Mouse (Mus musculus) lung, postnatal 0 days (tissue): Measurements from ENCODE around the gene Atp12a. TPM values are rescaled to one million over a fixed set of nuclear protein-coding genes. Genes with fewer than 3 reads are reported as not detected.

Experiments used
- ATAC-seq: fragments of 200-750 bp; cut with Nextera tagmentation; 2 replicates; pipeline ENCODE4 v1.8.0; 2017; ENCODE audit warnings: moderate library complexity
- DNase-seq: peaks from one replicate; pipeline ENCODE4 v3.0.0-alpha.2; 2016; ENCODE audit warnings: low spot score
- H3K27ac ChIP-seq: fragments of 300-500 bp; sonication (generic); 2 replicates; pipeline ENCODE4 v1.5.1; 2014; ENCODE audit warnings: antibody characterized with exemption, mild to moderate bottlenecking, low read length, mixed read lengths
- H3K27me3 ChIP-seq: fragments of 300-500 bp; sonication (generic); replicated peaks from 2 replicates; pipeline ENCODE4 v1.6.1; 2014; ENCODE audit warnings: low read length, mixed read lengths; ENCODE audit not compliant: insufficient read depth
- H3K36me3 ChIP-seq: fragments of 300-500 bp; sonication (generic); 2 replicates; pipeline ENCODE4 v1.6.1; 2014; ENCODE audit warnings: low read length, mixed read lengths; ENCODE audit not compliant: insufficient read depth
- H3K4me1 ChIP-seq: fragments of 300-500 bp; sonication (generic); 2 replicates; pipeline ENCODE4 v1.6.1; 2014; ENCODE audit warnings: antibody characterized with exemption, low read depth, low read length, mixed read lengths; ENCODE audit not compliant: insufficient read depth
- H3K4me2 ChIP-seq: fragments of 300-500 bp; sonication (generic); replicated peaks from 2 replicates; pipeline ENCODE4 v1.6.1; 2014; ENCODE audit warnings: low read depth, mild to moderate bottlenecking, low read length, moderate library complexity, mixed read lengths
- H3K4me3 ChIP-seq: fragments of 300-500 bp; sonication (generic); 2 replicates; pipeline ENCODE4 v1.5.1; 2014; ENCODE audit warnings: low read depth, low read length
- H3K9ac ChIP-seq: fragments of 300-500 bp; sonication (generic); replicated peaks from 2 replicates; pipeline ENCODE4 v1.6.1; 2014; ENCODE audit warnings: low read depth, mild to moderate bottlenecking
- H3K9me3 ChIP-seq: fragments of 300-500 bp; sonication (generic); 2 replicates; pipeline ENCODE4 v1.6.1; 2016; ENCODE audit warnings: low read length, mixed read lengths
- CTCF ChIP-seq: IDR thresholded peaks from 2 replicates; pipeline ENCODE4 v1.5.1; 2016; ENCODE audit warnings: antibody characterized with exemption, mild to moderate bottlenecking
- EP300 ChIP-seq: IDR thresholded peaks from 2 replicates; pipeline ENCODE4 v1.6.1; 2016; ENCODE audit warnings: antibody characterized with exemption, mild to moderate bottlenecking, control low read depth
- WGBS: fragments of 180-500 bp; shearing (Covaris S2); extraction: QIAGEN DNeasy Blood & Tissue Kit; methylation state at CpG from one replicate; pipeline ENCODE4 v1.1.7; 2014; 5-methylcytosine and 5-hydroxymethylcytosine counted together
- polyA plus RNA-seq: library from polyadenylated mRNA; unstranded; fragments of >200 nt; fragmentation: Nextera tagmentation; extraction: Ambion mirVana; gene quantifications from 2 replicates; pipeline ENCODE4 v1.2.1, GENCODE M21; 2015

The Atp12a gene
- polyA plus RNA-seq, 1 experiment from 2014 or later, result 1.7 TPM

DNA sequence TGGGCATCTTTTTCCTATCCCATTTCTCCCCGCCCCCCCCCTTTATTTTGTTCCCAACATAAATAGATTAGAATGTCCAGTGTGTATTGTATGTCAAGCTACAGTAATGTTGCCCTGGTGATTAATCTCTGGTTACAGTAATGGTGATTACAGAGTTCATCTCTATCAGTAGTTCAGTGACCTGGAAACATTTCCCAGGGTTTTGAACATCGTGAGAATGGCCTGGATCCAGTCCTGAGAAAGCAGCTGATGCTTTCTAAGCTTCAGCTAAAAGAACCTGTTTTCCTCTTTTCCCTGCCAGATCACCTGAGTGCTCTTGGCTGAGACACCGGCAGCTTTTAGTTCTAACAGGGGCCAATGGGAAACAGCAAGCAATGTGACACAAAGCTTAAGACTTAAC is 25.4 kb downstream of the Atp12a start:
- no peak overlapping the region for H3K27ac ChIP-seq
- no peak for DNase-seq
- ATAC-seq, result no peak
- no peak overlapping the region for H3K4me2 ChIP-seq
- no peak overlapping the region for H3K4me3 ChIP-seq
- no peaks in the 10 kb centered on the region for H3K9me3 ChIP-seq
- H3K27me3 ChIP-seq, result no peaks in the 10 kb centered on the region
- H3K36me3 ChIP-seq, result no peaks in the 10 kb centered on the region
- H3K9ac ChIP-seq, result no peak overlapping the region
- H3K4me1 ChIP-seq, result no peaks in the 10 kb centered on the region
- 55% methylated on average over 3 of the region's 3 CpGs for WGBS
- TF ChIP-seq CTCF, result no peak
- TF ChIP-seq EP300, result no peak

DNA sequence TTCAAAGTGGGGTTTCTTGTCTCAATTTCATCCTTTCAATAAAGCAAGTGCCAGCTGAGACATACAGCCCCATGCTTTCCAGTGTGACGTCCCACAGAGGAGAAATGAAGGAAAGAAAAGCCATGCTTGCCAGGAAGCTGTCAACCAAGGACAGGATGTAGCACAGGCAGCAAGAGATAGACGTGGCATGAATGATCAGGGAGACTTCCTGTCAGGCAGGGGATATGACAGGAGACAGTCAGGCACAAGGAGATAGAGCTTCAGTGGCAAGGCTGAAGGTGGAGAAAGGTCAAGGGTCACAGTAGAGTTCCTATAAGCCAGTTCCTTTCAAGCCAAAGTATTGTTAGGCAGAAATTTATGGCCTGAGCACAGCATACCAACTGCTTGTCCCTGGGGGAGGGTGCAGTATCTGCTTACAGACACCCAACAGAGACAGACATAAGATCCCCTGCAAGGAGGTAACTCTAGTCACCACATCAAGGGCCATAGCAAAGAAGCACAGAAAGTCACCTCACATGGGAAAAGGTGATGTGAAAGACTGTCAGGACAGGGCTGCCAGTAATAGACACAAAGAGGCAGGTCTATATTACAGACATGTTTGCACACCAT is 28.9 kb downstream of the Atp12a start:
- no peaks in the 10 kb centered on the region for H3K36me3 ChIP-seq
- no peak overlapping the region for H3K27ac ChIP-seq
- no peaks in the 10 kb centered on the region for H3K9me3 ChIP-seq
- peak; percentile 32; the same call in 1 of the 2 replicates for ATAC-seq
- H3K4me1 ChIP-seq, result no peaks in the 10 kb centered on the region
- no peaks in the 10 kb centered on the region for H3K27me3 ChIP-seq
- H3K9ac ChIP-seq, result no peak overlapping the region
- WGBS, result 18% methylated on average over 2 of the region's 2 CpGs
- TF ChIP-seq CTCF (no peak), EP300 (no peak)
- DNase-seq, result peak; percentile 28
- no peak overlapping the region for H3K4me2 ChIP-seq
- H3K4me3 ChIP-seq, result no peak overlapping the region

DNA sequence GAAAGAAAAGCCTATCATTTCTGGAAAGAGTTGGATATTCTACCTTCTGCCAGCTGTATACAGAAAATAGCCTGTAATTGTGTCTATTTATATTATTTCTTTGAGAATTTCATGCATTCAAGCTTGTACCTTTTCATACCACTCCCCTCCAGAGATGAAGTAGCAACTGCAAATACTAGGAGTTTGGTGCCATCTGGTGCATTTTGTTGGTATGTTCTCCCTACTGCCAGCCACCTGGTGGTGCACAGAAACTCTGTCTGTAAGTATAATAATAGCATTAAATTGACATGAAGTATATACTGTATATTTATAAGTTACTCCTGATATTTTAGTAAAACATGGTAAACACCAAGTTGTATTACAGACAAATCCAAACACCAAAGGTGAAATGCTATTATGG is 33.1 kb downstream of the Atp12a start:
- no peaks in the 10 kb centered on the region for H3K27me3 ChIP-seq
- no peak overlapping the region for H3K27ac ChIP-seq
- no peak overlapping the region for H3K4me3 ChIP-seq
- no peaks in the 10 kb centered on the region for H3K4me1 ChIP-seq
- ATAC-seq, result 0 out of 2 replicates have a peak, but pooled peaks have one; percentile 40
- no peak overlapping the region for H3K9ac ChIP-seq
- TF ChIP-seq CTCF, result peak; percentile 91
- no peak for TF ChIP-seq EP300
- DNase-seq, result peak; percentile 72
- no peaks in the 10 kb centered on the region for H3K9me3 ChIP-seq
- H3K4me2 ChIP-seq, result no peak overlapping the region
- H3K36me3 ChIP-seq, result no peaks in the 10 kb centered on the region

DNA sequence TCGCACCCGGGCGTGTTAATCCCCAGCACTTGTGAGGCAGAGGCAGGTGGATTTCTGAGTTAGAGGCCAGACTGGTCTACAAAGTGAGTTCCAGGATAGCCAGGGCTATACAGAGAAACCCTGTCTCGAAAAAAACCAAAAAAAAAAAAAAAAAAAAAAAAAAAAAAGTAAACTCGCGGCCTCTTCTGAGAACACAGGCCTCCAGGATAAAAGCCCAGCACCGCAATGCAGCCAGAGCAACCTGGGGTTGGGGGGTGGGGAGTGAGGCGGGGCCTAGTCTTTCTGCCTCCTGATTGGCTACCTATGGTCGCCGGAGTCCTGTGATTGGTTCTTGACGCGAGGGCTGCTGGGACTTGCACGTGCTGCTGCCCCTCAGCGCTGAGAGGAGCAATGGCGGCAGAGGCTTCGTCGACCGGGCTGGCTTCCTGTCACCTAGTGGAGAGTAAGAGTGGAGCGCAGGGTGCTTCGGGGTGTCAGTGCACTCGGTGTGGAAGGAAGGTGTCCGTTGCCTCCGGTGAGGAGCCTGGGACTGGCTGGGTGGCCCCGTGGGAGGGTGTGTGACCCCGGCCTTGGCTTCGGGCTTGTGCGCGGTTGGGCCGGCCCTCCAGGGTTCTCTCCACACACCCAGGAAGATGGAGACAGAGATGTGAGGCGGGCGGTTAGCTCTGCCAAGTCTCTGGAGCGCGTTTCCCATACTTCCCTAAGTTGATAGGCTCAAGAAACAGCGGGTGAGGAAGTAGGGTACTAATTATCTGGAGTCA is 37.6 kb downstream of the Atp12a start, which contains the start of gene Rnf17:
Gene Rnf17 (plus strand): TSS at position 271 of the 761 bp plus-strand sequence.
- H3K4me2 ChIP-seq, result no peak within 1 kb of the TSS

DNA sequence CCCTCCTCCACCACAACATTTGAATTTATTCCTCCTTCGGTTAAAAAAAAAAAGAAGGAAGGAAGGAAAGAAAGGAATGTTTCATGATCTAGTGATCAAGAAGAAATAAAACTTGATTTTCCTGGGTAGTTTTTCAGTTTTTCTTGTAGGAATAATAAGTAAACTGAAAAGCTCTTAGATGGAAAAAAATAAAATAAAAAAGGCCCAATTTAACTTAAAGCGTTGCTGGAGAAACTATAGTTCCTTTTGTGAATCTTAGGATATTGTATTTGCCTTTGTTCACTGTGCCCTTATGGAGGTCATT is 38.2 kb downstream of the Atp12a start:
- H3K4me3 ChIP-seq, result no peak overlapping the region
- 86% methylated on average over 2 of the region's 2 CpGs for WGBS
- DNase-seq, result no peak
- H3K4me1 ChIP-seq, result no peaks in the 10 kb centered on the region
- no peak overlapping the region for H3K4me2 ChIP-seq
- no peaks in the 10 kb centered on the region for H3K36me3 ChIP-seq
- no peaks in the 10 kb centered on the region for H3K9me3 ChIP-seq
- ATAC-seq, result no peak
- H3K27ac ChIP-seq, result no peak overlapping the region
- H3K27me3 ChIP-seq, result no peaks in the 10 kb centered on the region
- TF ChIP-seq CTCF, result no peak
- TF ChIP-seq EP300, result no peak
- no peak overlapping the region for H3K9ac ChIP-seq

More for the DNA sequence above, 37.6 kb downstream of the Atp12a start, which contains the start of gene Rnf17:
- Histone ChIP-seq H3K9ac (no peak within 1 kb of the TSS), H3K4me1 (no peaks in the 10 kb centered on the region), H3K36me3 (no peaks in the 10 kb centered on the region), H3K9me3 (no peaks in the 10 kb centered on the region), H3K4me3 (no peak within 1 kb of the TSS), H3K27me3 (no peaks in the 10 kb centered on the region), H3K27ac (no peak within 1 kb of the TSS)
- 73% methylated on average over 32 of the region's 34 CpGs for WGBS
- TF ChIP-seq EP300 (no peak), CTCF (no peak)
- ATAC-seq (no peak), DNase-seq (no peak)

Other genes with a start within 250 kb of the Atp12a start
- not detected in 2 replicates for gene Gzme, start 244.4 kb upstream of the Atp12a start, polyA plus RNA-seq
- gene Gzmd, start 232.5 kb upstream of the Atp12a start, polyA plus RNA-seq, result not detected in 2 replicates
- not detected in 2 replicates for gene Gzmg, start 205.5 kb upstream of the Atp12a start, polyA plus RNA-seq
- not detected in 2 replicates for gene Gzmn, start 190.5 kb upstream of the Atp12a start, polyA plus RNA-seq
- gene Gzmf, start 153.7 kb upstream of the Atp12a start, polyA plus RNA-seq, result not detected in 2 replicates
- gene Gzmc, start 130.4 kb upstream of the Atp12a start, polyA plus RNA-seq, result not detected in 2 replicates
- gene Gzmb, start 102.8 kb upstream of the Atp12a start, polyA plus RNA-seq, result 1.4 TPM in 2 replicates
- 0.39 and 0.47 TPM in 2 replicates for gene Rnf17, start 37.5 kb downstream of the Atp12a start, polyA plus RNA-seq
- gene Cenpj, start 210.4 kb downstream of the Atp12a start, polyA plus RNA-seq, result 3.2 and 3.6 TPM in 2 replicates
- gene Parp4, start 210.6 kb downstream of the Atp12a start, polyA plus RNA-seq, result 10.6 and 13.1 TPM in 2 replicates